Mouse (Mus musculus) hindbrain, embryonic 14.5 days (tissue): ENCODE results near the gene Csrnp2. TPM values are rescaled to one million over a fixed set of nuclear protein-coding genes. Genes with fewer than 3 reads are reported as not detected.

Experiments used
- ATAC-seq: fragments of 200-750 bp; cut with Nextera tagmentation; 2 replicates; pipeline ENCODE4 v1.8.0; 2017; ENCODE audit warnings: moderate number of reproducible peaks, mild to moderate bottlenecking, moderate TSS enrichment, moderate library complexity; ENCODE audit not compliant: low FRiP score
- DNase-seq: peaks from one replicate; pipeline ENCODE4 v3.0.0-alpha.2; 2015; ENCODE audit warnings: low spot score
- H3K27ac ChIP-seq: fragments of 300-500 bp; sonication (generic); 2 replicates; pipeline ENCODE4 v1.5.1; 2014; ENCODE audit warnings: mild to moderate bottlenecking, moderate library complexity
- H3K27me3 ChIP-seq: fragments of 300-500 bp; sonication (generic); 2 replicates; pipeline ENCODE4 v1.6.1; 2014; ENCODE audit warnings: mild to moderate bottlenecking, low read length, mixed read lengths; ENCODE audit not compliant: control insufficient read depth, insufficient read depth
- H3K36me3 ChIP-seq: fragments of 300-500 bp; sonication (generic); replicated peaks from 2 replicates; pipeline ENCODE4 v1.6.1; 2014; ENCODE audit not compliant: control insufficient read depth, insufficient read depth
- H3K4me1 ChIP-seq: fragments of 300-500 bp; sonication (generic); replicated peaks from 2 replicates; pipeline ENCODE4 v1.6.1; 2014; ENCODE audit warnings: antibody characterized with exemption, low read length, mixed read lengths; ENCODE audit not compliant: control insufficient read depth, insufficient read depth
- H3K4me2 ChIP-seq: fragments of 300-500 bp; sonication (generic); replicated peaks from 2 replicates; pipeline ENCODE4 v1.6.1; 2014; ENCODE audit warnings: mild to moderate bottlenecking, moderate library complexity
- H3K4me3 ChIP-seq: fragments of 300-500 bp; sonication (generic); replicated peaks from 2 replicates; pipeline ENCODE4 v1.5.1; 2014; ENCODE audit warnings: mild to moderate bottlenecking, low read length
- H3K9ac ChIP-seq: fragments of 300-500 bp; sonication (generic); 2 replicates; pipeline ENCODE4 v1.6.1; 2014
- H3K9me3 ChIP-seq: fragments of 300-500 bp; sonication (generic); 2 replicates; pipeline ENCODE4 v1.6.1; 2016; ENCODE audit warnings: low read length; ENCODE audit not compliant: control insufficient read depth
- WGBS: fragments of 180-500 bp; shearing (Covaris S2); extraction: QIAGEN DNeasy Blood & Tissue Kit; methylation state at CpG from one replicate; pipeline ENCODE4 v1.1.7; 2014; 5-methylcytosine and 5-hydroxymethylcytosine counted together
- polyA plus RNA-seq: library from polyadenylated mRNA; unstranded; fragments of >200 nt; fragmentation: Nextera tagmentation; extraction: Ambion mirVana; gene quantifications from 2 replicates; pipeline ENCODE4 v1.2.1, GENCODE M21; 2014

Gene Csrnp2
- polyA plus RNA-seq, 1 experiment from 2014 or later = 43.1 TPM

DNA sequence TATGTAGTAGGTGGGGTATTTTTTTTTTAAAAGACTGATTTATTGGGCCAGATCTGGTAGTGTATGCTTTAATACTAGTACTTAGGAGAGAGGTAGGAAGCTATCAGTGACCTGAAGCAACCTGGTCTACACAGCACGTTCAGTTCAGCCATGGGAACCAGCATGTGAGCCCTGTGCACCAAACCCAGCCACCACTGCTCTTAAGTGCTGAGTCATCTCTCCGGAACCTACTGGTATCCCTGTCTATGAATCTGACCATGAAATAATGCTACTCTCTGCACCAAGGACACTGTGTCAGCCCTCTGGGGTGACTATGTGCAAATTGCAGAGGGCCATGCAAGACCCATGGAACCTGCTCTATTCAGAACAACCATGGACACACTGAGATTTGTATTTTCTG lies 8.2 kb downstream of the Csrnp2 start:
- 84% methylated on average over 2 of the region's 2 CpGs for WGBS
- ATAC-seq = no peak
- no peak for DNase-seq
- Histone ChIP-seq H3K4me3 (no peak overlapping the region), H3K4me1 (peaks cover 11% of the 10 kb centered on the region), H3K9me3 (no peaks in the 10 kb centered on the region), H3K27me3 (no peaks in the 10 kb centered on the region), H3K4me2 (no peak overlapping the region), H3K27ac (no peak overlapping the region), H3K9ac (no peak overlapping the region), H3K36me3 (peaks cover 76% of the 10 kb centered on the region)

DNA sequence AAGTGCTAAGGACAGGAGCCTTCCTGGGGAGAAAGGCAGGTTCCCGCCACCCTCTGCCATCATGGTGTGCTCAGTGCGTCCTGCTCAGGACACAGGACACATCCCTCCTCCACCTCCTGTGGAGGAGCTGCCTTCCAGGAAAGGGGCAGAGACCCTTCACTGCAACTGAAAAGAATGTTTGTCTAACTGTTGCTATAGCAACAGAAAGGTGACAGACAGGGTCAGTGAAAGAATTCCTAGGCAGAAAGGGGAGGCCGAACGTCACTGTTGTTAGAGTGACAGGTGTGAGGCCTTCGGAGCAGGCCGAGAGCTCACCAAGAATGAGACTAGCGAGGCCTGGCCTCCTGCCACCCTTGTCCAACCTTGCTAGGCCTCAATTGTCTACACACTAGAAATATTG lies 8.8 kb downstream of the Csrnp2 start:
- Histone ChIP-seq H3K9me3 (no peaks in the 10 kb centered on the region), H3K4me3 (no peak overlapping the region), H3K4me2 (no peak overlapping the region), H3K36me3 (peaks cover 82% of the 10 kb centered on the region), H3K4me1 (peaks cover 5% of the 10 kb centered on the region), H3K9ac (no peak overlapping the region), H3K27ac (no peak overlapping the region), H3K27me3 (no peaks in the 10 kb centered on the region)
- no peak for ATAC-seq
- 11% methylated on average over 7 of the region's 7 CpGs for WGBS
- no peak for DNase-seq

DNA sequence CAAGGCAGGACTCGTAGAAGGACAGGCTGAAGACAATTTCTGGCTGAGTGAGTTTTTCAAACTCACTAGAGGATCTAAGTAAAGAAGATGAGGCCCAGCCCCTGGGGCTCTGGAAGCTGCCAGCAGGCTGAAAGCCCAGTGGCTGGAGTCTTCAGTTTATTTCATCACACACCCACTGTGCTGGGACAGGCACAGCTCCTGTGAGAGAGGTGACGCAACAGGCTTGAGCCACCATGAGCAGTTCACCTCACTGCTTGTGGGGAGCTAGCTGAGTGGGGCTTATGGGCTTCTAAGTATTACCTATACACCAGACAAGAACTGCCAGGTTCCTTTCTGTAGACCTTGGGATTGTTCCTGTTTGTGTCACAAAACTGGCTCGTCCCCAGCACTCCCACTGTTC lies 9.7 kb downstream of the Csrnp2 start:
- H3K27me3 ChIP-seq = no peaks in the 10 kb centered on the region
- DNase-seq (no peak), ATAC-seq (no peak)
- no peak overlapping the region for H3K4me3 ChIP-seq
- H3K9ac ChIP-seq = no peak overlapping the region
- WGBS = 83% methylated on average over 3 of the region's 3 CpGs
- no peak overlapping the region for H3K27ac ChIP-seq
- H3K36me3 ChIP-seq = peaks cover 90% of the 10 kb centered on the region
- H3K4me2 ChIP-seq = no peak overlapping the region
- H3K9me3 ChIP-seq = no peaks in the 10 kb centered on the region
- no peaks in the 10 kb centered on the region; the same call in 1 of the 2 replicates for H3K4me1 ChIP-seq

DNA sequence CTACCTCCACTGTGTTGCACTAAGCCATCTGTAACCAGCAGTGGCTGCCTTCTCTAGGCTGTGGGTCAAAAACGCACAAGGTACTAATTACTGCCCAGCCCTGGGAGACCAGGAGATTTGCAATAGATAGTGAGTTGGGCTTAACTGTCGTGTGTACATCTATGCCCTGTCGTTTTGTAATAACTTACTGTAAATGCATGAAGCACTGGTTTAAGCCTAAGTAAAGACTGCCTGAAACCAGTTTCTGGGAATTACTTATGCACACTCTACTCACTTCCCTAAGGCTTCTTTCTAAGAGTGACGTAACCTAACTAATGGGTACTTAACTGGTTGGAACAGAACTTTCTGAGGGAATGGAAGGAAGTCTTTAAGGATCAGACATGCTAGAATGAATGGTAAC lies 16.4 kb downstream of the Csrnp2 start:
- no peak overlapping the region for H3K4me2 ChIP-seq
- no peak overlapping the region for H3K27ac ChIP-seq
- no peak overlapping the region for H3K4me3 ChIP-seq
- no peaks in the 10 kb centered on the region for H3K27me3 ChIP-seq
- DNase-seq (no peak), ATAC-seq (no peak)
- no peak overlapping the region for H3K9ac ChIP-seq
- 85% methylated on average over 4 of the region's 4 CpGs for WGBS
- no peaks in the 10 kb centered on the region for H3K4me1 ChIP-seq
- peaks cover 100% of the 10 kb centered on the region for H3K36me3 ChIP-seq
- no peaks in the 10 kb centered on the region for H3K9me3 ChIP-seq

DNA sequence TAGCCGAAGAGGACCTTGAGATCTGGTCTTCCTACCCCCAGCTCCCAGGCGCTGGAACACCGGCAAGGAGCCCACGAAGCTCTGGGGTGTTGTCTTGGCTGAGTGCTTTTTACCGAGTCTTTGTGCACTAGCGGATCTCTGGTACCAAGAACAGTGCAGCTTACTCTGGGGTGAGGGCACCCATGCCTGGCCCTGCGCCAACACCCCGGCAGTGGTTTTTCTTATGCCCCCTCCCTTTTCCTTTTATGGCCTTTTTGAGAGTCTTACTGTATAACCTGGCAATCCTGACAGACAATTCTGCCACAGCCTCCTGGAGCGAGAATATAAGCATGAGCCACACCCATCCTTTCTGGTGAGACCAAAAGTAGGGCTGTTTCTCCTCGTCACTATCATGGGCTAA lies 16.9 kb downstream of the Csrnp2 start:
- Histone ChIP-seq H3K4me3 (no peak overlapping the region), H3K36me3 (peaks cover 100% of the 10 kb centered on the region), H3K4me2 (no peak overlapping the region), H3K9ac (no peak overlapping the region), H3K4me1 (no peaks in the 10 kb centered on the region), H3K9me3 (no peaks in the 10 kb centered on the region), H3K27ac (no peak overlapping the region), H3K27me3 (no peaks in the 10 kb centered on the region)
- 83% methylated on average over 10 of the region's 10 CpGs for whole genome bisulfite sequencing
- DNase-seq = no peak
- no peak for ATAC-seq

DNA sequence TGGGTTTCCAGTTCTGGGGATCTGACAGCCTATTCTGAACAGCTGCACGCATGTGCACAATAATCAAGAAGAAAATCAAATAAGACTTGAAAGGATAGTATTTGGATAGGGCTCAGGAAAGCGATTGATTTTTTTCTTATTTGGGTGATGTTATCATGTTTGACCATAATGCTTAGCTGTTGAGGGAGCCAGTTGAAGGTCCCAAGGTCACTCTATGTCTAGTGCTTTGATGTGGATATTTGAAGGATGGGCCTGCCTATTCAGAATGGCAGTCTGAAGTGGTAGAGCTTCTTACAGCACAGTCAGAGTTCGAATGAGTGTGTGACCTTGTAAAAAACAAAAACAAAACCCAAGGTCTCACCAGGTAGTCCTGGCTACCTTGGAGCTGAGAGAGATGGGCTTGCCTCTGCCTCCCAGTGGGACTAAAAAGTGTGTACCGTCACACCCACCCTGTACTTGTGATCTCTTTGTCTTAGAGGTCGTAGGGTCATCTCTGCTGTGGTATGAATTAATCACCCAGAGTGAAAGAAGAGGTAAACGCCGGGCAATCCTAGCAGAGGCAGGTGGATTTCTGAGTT lies 21.3 kb downstream of the Csrnp2 start:
- WGBS = 82% methylated on average over 7 of the region's 7 CpGs
- Histone ChIP-seq H3K27ac (no peak overlapping the region), H3K4me2 (no peak overlapping the region), H3K4me1 (peaks cover 18% of the 10 kb centered on the region), H3K27me3 (no peaks in the 10 kb centered on the region), H3K36me3 (peaks cover 68% of the 10 kb centered on the region), H3K4me3 (no peak overlapping the region), H3K9me3 (no peaks in the 10 kb centered on the region), H3K9ac (no peak overlapping the region)
- DNase-seq (no peak), ATAC-seq (no peak)

DNA sequence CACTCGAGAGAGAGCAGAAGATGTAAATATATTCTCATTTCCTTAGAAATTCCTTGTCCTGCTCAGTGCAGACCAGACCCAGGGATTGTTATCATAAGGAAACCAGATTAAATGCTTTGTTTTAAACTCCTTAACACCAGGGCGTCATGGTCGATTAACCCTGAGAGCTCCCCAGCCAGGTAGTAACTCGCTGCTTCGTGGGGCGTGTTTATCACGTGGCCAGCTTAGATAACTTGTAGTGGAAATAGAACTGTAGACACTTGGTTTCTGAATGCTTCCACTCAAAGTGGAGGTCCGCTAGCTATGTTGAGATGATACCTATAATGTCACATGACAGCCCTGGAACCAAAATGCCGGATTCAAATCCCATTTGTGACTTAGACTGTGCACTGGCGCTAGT lies 25.3 kb downstream of the Csrnp2 start:
- DNase-seq (no peak), ATAC-seq (no peak)
- Histone ChIP-seq H3K27me3 (no peaks in the 10 kb centered on the region), H3K4me1 (peaks cover 26% of the 10 kb centered on the region), H3K4me3 (peak overlapping the region; percentile 59), H3K4me2 (peak overlapping the region; percentile 73), H3K36me3 (peaks cover 28% of the 10 kb centered on the region), H3K27ac (no peak overlapping the region), H3K9me3 (no peaks in the 10 kb centered on the region), H3K9ac (peak overlapping the region; percentile 76)
- WGBS = 68% methylated on average over 10 of the region's 10 CpGs

DNA sequence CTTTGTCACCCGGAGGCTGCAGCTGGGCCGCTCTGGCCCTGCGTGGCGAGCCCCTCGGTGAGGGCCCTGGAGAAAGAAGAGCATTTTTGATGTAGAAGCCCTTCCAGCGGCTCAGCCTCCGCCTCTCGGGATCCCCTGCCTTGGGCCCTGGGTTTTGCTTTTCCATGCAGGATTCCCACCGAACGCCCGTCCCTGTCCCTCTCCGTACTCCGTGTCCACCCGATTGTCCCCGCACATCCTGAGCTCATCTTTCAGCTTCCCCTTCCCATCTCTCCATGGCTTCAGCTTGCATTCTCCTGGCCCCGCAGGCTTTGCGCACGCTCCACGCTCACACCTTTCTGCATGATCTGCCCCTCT lies 26.1 kb downstream of the Csrnp2 start:
- ATAC-seq = peak; percentile 60; the same call in 1 of the 2 replicates
- Histone ChIP-seq H3K4me3 (peak overlapping the region; percentile 59), H3K9me3 (no peaks in the 10 kb centered on the region), H3K4me1 (peaks cover 26% of the 10 kb centered on the region), H3K9ac (peak overlapping the region; percentile 76), H3K27me3 (no peaks in the 10 kb centered on the region), H3K4me2 (peak overlapping the region; percentile 73), H3K27ac (peak overlapping the region; percentile 78), H3K36me3 (peaks cover 20% of the 10 kb centered on the region)
- 2% methylated on average over 19 of the region's 19 CpGs for WGBS
- no peak for DNase-seq

DNA sequence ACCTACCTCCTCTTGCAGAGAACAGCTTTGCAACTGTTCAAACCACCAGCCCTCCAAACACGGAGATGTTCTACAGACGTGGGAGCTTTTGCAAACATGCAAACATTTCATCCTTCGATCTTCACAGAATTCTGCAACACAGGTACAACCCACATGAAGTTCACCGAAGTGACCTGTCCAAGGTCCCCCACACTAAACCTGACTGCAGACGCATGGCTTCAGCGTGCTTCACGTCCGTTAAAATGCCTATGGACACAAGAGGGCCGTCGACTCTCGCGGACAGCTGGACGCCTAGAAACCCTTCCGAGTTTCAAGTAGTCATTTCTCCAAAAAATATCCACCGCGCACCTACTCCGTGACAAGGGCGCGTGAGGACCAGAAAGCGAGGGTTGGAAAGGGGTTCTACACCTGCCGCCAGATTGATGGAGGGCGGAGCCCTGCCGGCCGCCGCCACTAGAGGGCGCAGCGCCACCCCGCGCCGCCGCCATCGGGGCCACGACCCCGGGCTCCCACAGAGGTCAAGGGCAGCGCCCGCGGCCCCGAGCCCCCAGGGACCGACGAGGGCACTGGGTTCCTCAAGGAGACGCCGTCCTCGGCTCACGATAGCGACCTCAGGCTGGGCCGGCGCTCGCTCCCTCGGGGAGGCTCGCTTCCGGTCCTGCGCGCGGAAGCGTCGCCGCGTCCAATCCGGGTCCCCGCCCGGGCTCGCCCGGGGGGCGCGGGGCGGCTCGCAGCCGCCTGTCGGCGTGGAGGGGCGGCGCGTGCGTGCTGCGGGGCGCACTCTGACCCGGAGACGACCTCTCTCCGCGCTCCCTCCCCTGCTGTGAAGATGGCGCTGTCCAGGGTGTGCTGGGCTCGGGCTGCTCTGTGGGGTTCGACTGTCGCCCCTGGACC lies 26.7 kb downstream of the Csrnp2 start, which contains the start of gene Letmd1:
TSS of gene Letmd1 (plus strand) at position 729 of the 894 bp plus-strand sequence.
- DNase-seq = peak; percentile 91
- H3K9me3 ChIP-seq = no peaks in the 10 kb centered on the region
- H3K9ac ChIP-seq = peak within 1 kb of the TSS; percentile 76
- peak within 1 kb of the TSS; percentile 73 for H3K4me2 ChIP-seq
- peaks cover 13% of the 10 kb centered on the region for H3K36me3 ChIP-seq
- H3K4me3 ChIP-seq = peak within 1 kb of the TSS; percentile 59
- H3K4me1 ChIP-seq = peaks cover 26% of the 10 kb centered on the region
- WGBS = 2% methylated on average over 82 of the region's 84 CpGs
- no peaks in the 10 kb centered on the region for H3K27me3 ChIP-seq
- ATAC-seq = peak; percentile 94
- H3K27ac ChIP-seq = peak within 1 kb of the TSS; percentile 78
